ENCODE assay signal across 24 mouse cellular contexts in genomic region chr2:105174254-105174653, GRCm38 (mm10). TPM values are rescaled to one million over a fixed set of nuclear protein-coding genes. Genes with fewer than 3 reads are reported as not detected.
A peak's percentile ranks its signal among the peaks of the same experiment; 100 is the strongest.
DNase-seq lines count a peak whose midpoint lies in the region; ATAC-seq and TF ChIP-seq lines count a peak whose summit lies in the region.
"Had no signal": no experiment of that assay in that cellular context is flagged by ENCODE, and none has a peak within 500 bp of the region (broad histone marks: within the 10 kb centered on the region; RNA-seq: fewer than 3 reads in every experiment).

No protein-coding gene starts in this region.

- POLR2A ChIA-PET in Patski (lab: Charles Lee): interaction anchor here (0.6 to 1.2 kb wide), 2 partner anchors 66 to 73 kb away, joined by 3 to 4 read pairs; no protein-coding TSS in a partner anchor

- H3K9me3 ChIP-seq in MEL (replicated peaks; ENCODE audit: insufficient read depth, low read length): no peaks in the 10 kb centered on the region
- H3K9me3 ChIP-seq in forebrain, postnatal 0 days (ENCODE audit: low read length): no peaks in the 10 kb centered on the region
- H3K9me3 ChIP-seq: hindbrain, embryonic 15.5 days; intestine, embryonic 15.5 days had no signal

- WGBS in forebrain, postnatal 0 days: 77% methylated on average over 2 of the region's 2 CpGs

- CTCF ChIA-PET in Patski (lab: Charles Lee): interaction anchor here (1.2 to 2.5 kb wide), 2 partner anchors 12 to 15 kb away, joined by 3 to 9 read pairs; no protein-coding TSS in a partner anchor

- H3K27me3 ChIP-seq in MEL (ENCODE audit: control insufficient read depth in 1 of 2, insufficient read depth in 2 of 2, low read length in 2 of 2): peaks cover 5 to 10% of the 10 kb centered on the region in 2 experiments
- H3K27me3 ChIP-seq in Patski: no peaks in the 10 kb centered on the region
- H3K27me3 ChIP-seq in forebrain, postnatal 0 days (ENCODE audit: insufficient read depth, low read length): no peaks in the 10 kb centered on the region
- H3K27me3 ChIP-seq: hindbrain, embryonic 12.5 days; hindbrain, embryonic 15.5 days; intestine, embryonic 15.5 days had no signal

- ATAC-seq in Patski: peak; percentile 69
- ATAC-seq in erythroid progenitor cell, adult 5-6 weeks (replicated peaks; ENCODE audit: low FRiP score, poor library complexity, severe bottlenecking): no peak
- ATAC-seq in forebrain, postnatal 0 days: no peak
- ATAC-seq: forebrain, embryonic 14.5 days; intestine, embryonic 15.5 days had no signal

- H3K4me2 ChIP-seq in forebrain, postnatal 0 days (ENCODE audit: low read depth): no peak overlapping the region
- H3K4me2 ChIP-seq: heart, embryonic 11.5 days; hindbrain, embryonic 12.5 days; hindbrain, embryonic 15.5 days; intestine, embryonic 15.5 days had no signal

- in situ Hi-C loops in Patski (cut with MboI; ENCODE audit: low pct_unique_long_range_greater_than_20kb): no loop called here

- H3K36me3 ChIP-seq in MEL (ENCODE audit: control insufficient read depth in 1 of 2, insufficient read depth in 2 of 2, low read length in 2 of 2): no peaks in the 10 kb centered on the region
- no peaks in the 10 kb centered on the region for H3K36me3 ChIP-seq in forebrain, postnatal 0 days (ENCODE audit: insufficient read depth)
- H3K36me3 ChIP-seq: hindbrain, embryonic 12.5 days; hindbrain, embryonic 15.5 days; intestine, embryonic 15.5 days had no signal

- no peak for TF ChIP-seq POLR2A in MEL (IDR thresholded peaks at IDR 0.05; ENCODE audit: control insufficient read depth in 1 of 2, insufficient read depth in 1 of 2, low read depth in 1 of 2, low read length in 2 of 2, poor library complexity in 1 of 2)

- TF ChIP-seq EP300 in MEL (IDR thresholded peaks at IDR 0.05; ENCODE audit: low read depth in 1 of 2, low read length in 2 of 2): no peak

- no peak for TF ChIP-seq RAD21 in MEL (IDR thresholded peaks at IDR 0.05; ENCODE audit: low read depth, low read length)

- H3K79me2 ChIP-seq in MEL (ENCODE audit: control insufficient read depth, insufficient read depth, low read length, poor library complexity): no peaks in the 10 kb centered on the region

- TF ChIP-seq CTCF in MEL (IDR thresholded peaks at IDR 0.05 in 2 of 3, conservative IDR thresholded peaks at IDR 0.05 in 1 of 3; ENCODE audit: control insufficient read depth in 1 of 3, insufficient read depth in 1 of 3, low read depth in 2 of 3, low read length in 3 of 3, poor library complexity in 1 of 3, severe bottlenecking in 1 of 3): no peak
- TF ChIP-seq CTCF in Patski (IDR thresholded peaks at IDR 0.05): no peak
- TF ChIP-seq CTCF in forebrain, postnatal 0 days (IDR thresholded peaks at IDR 0.05; ENCODE audit: low read depth): no peak

- H3K9ac ChIP-seq in MEL (ENCODE audit: control insufficient read depth, low read depth, low read length, poor library complexity, severe bottlenecking): no peak overlapping the region
- no peak overlapping the region for H3K9ac ChIP-seq in forebrain, postnatal 0 days
- H3K9ac ChIP-seq: hindbrain, embryonic 12.5 days; hindbrain, embryonic 15.5 days; intestine, embryonic 15.5 days had no signal

- no peaks in the 10 kb centered on the region for H3K4me1 ChIP-seq in MEL (ENCODE audit: control insufficient read depth in 1 of 2, insufficient read depth in 2 of 2, low read length in 2 of 2)
- H3K4me1 ChIP-seq in forebrain, postnatal 0 days (ENCODE audit: insufficient read depth): no peaks in the 10 kb centered on the region
- H3K4me1 ChIP-seq: hindbrain, embryonic 12.5 days; hindbrain, embryonic 15.5 days; intestine, embryonic 15.5 days had no signal

- no peak overlapping the region for H3K27ac ChIP-seq in MEL (ENCODE audit: control insufficient read depth, low read depth, low read length)
- H3K27ac ChIP-seq in forebrain, postnatal 0 days (ENCODE audit: low read depth, low read length): no peak overlapping the region
- H3K27ac ChIP-seq: heart, adult 2 months; hindbrain, embryonic 12.5 days; hindbrain, embryonic 15.5 days; intestine, embryonic 15.5 days had no signal

- DNase-seq in 3T3-L1 (ENCODE audit: low read depth, low spot score) (peak; percentile 84), MEL (ENCODE audit: low read depth, low spot score) (peak; percentile 12), Patski (ENCODE audit: low read depth, low spot score) (peak; percentile 22)
- DNase-seq in yolk sac, embryonic 10.5 days (ENCODE audit: low spot score): no peak
- DNase-seq in forebrain, postnatal 0 days: no peak
- DNase-seq: adrenal gland, adult 2 months; adrenal gland, postnatal 25 days; cerebellum, adult 18-20 months; cerebellum, adult 9-10 months; cerebellum, postnatal 14 days; gastrocnemius, postnatal 10 days; gastrocnemius, postnatal 36 days; heart, adult 2 months; kidney, adult 11 months; kidney, adult 8-10 months had no signal

- no peak overlapping the region for H3K4me3 ChIP-seq in MEL (ENCODE audit: control insufficient read depth in 1 of 2, insufficient read depth in 1 of 2, low read depth in 2 of 2, low read length in 2 of 2)
- H3K4me3 ChIP-seq in forebrain, postnatal 0 days (ENCODE audit: low read depth, low read length): no peak overlapping the region
- H3K4me3 ChIP-seq: heart, adult 2 months; hindbrain, embryonic 12.5 days; hindbrain, embryonic 15.5 days; intestine, embryonic 15.5 days had no signal

TF ChIP-seq in MEL, 35 proteins besides CTCF, POLR2A, EP300 and RAD21:
- no peak for TF ChIP-seq SIN3A (IDR thresholded peaks at IDR 0.05; ENCODE audit: low read length)
- TF ChIP-seq MAFK (IDR thresholded peaks at IDR 0.05; ENCODE audit: borderline replicate concordance, low read depth, low read length): no peak
- no peak for TF ChIP-seq UBTF (IDR thresholded peaks at IDR 0.05; ENCODE audit: borderline replicate concordance, insufficient read depth, low read depth, low read length)
- no peak for TF ChIP-seq ZNF384 (IDR thresholded peaks at IDR 0.05; ENCODE audit: low read depth, low read length)
- TF ChIP-seq NELFE (IDR thresholded peaks at IDR 0.05; ENCODE audit: low read depth, low read length): no peak
- TF ChIP-seq MYC (IDR thresholded peaks at IDR 0.05; ENCODE audit: low read depth, low read length): no peak
- no peak for TF ChIP-seq NRF1 (IDR thresholded peaks at IDR 0.05; ENCODE audit: insufficient read depth, low read depth, low read length, poor library complexity, severe bottlenecking)
- no peak for TF ChIP-seq SMC3 (IDR thresholded peaks at IDR 0.05; ENCODE audit: low read depth, low read length)

RNA-seq across cellular contexts. Expression of gene Wt1, which starts 47.9 kb away (rescaled TPM):
- not detected in 2 replicates for total RNA-seq in MEL (2012; rRNA removed)
- polyA plus RNA-seq in MEL (2012; ENCODE audit: insufficient read depth in 1 of 2, insufficient read length in 2 of 2, low read depth in 1 of 2, low replicate concordance in 2 of 2, missing spikeins in 1 of 2): not detected
- 15.2 TPM for polyA plus RNA-seq in Patski (2021)
- not detected in 2 replicates for total RNA-seq in erythroid progenitor cell, adult 5-6 weeks (2015; ENCODE audit: low replicate concordance)
- not detected in 2 replicates for total RNA-seq in erythroid progenitor cell, adult 5-6 weeks (2017; ENCODE audit: low replicate concordance)
- 0.08 and 0.14 TPM in 2 replicates for total RNA-seq in forebrain, postnatal 0 days (2014; rRNA removed)
- 0.19 and 0.24 TPM in 2 replicates for polyA plus RNA-seq in forebrain, postnatal 0 days (2015; fragmentation: Nextera tagmentation; extraction: Ambion mirVana)
- total RNA-seq: granulocyte monocyte progenitor cell, adult 5-6 weeks; hematopoietic stem cell, adult 5-6 weeks had no signal
- polyA plus RNA-seq: forebrain, embryonic 14.5 days had no signal

RNA-seq across cellular contexts. Expression of gene Them7, which starts 49.9 kb away (rescaled TPM):
- not detected in 2 replicates for total RNA-seq in MEL (2012; rRNA removed)
- polyA plus RNA-seq in MEL (2012; ENCODE audit: insufficient read depth in 1 of 2, insufficient read length in 2 of 2, low read depth in 1 of 2, low replicate concordance in 2 of 2, missing spikeins in 1 of 2) (not detected), Patski (2021) (3.1 TPM)
- total RNA-seq in erythroid progenitor cell, adult 5-6 weeks (2015; ENCODE audit: low replicate concordance): not detected in 2 replicates
- not detected in 2 replicates for total RNA-seq in erythroid progenitor cell, adult 5-6 weeks (2017; ENCODE audit: low replicate concordance)
- not detected in 2 replicates for total RNA-seq in forebrain, postnatal 0 days (2014; rRNA removed)
- not detected in 2 replicates for polyA plus RNA-seq in forebrain, postnatal 0 days (2015; fragmentation: Nextera tagmentation; extraction: Ambion mirVana)
- total RNA-seq: ES-E14; gastrocnemius, postnatal 10 days; gastrocnemius, postnatal 36 days had no signal
- polyA plus RNA-seq: forebrain, embryonic 14.5 days had no signal

Comparison
In these comparisons a context has a peak if more than half of its experiments do, and no peak if none do; other contexts are left out.
1. DNase-seq: peak in 3T3-L1 (single experiment), MEL (single experiment) and Patski (single experiment); none in yolk sac, embryonic 10.5 days (single experiment) and forebrain, postnatal 0 days (single experiment).